Mouse (Mus musculus) R1 (cell line): ENCODE data around the gene Gm614.
A peak's percentile ranks its signal among the peaks of the same experiment; 100 is the strongest.

Experiments used
- DNase-seq: peaks from one replicate; pipeline ENCODE4 v3.0.0-alpha.2; 2018; ENCODE audit warnings: low read depth, low spot score

Gm614 gene

GRCm38 (mm10) chrX:101260441-101261325 is 3.1 kb downstream of the Gm614 start:
- peak; percentile 91 for DNase-seq

DNA sequence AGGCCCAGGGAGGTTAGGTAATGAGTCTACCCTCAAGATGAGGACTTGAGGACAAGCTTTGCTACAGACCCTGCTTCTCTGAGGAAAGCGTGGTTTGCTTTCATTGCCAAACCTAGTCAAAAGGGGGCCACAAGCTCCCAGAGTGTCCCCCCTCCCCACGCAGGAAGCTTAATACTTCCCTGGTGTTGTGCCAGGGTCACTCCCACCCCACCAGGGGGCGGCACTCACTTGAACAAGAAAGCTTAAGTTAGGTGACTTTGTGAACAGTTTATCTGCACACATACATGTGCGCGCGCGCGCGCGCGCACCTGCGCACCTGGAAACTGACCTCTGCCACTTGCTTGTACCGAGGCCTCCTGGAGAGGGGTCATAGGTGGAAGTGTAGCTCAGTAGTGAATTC is 7.2 kb downstream of the Gm614 start:
- DNase-seq = peak; percentile 47

GRCm38 (mm10) chrX:101254740-101255139 is 9.1 kb downstream of the Gm614 start:
- DNase-seq = peak; percentile 23

GRCm38 (mm10) chrX:101253952-101254729 is 9.7 kb downstream of the Gm614 start, which contains the start of gene Foxo4:
TSS of gene Foxo4 (plus strand) at chrX:101254528.
- peak; percentile 96 for DNase-seq

DNA sequence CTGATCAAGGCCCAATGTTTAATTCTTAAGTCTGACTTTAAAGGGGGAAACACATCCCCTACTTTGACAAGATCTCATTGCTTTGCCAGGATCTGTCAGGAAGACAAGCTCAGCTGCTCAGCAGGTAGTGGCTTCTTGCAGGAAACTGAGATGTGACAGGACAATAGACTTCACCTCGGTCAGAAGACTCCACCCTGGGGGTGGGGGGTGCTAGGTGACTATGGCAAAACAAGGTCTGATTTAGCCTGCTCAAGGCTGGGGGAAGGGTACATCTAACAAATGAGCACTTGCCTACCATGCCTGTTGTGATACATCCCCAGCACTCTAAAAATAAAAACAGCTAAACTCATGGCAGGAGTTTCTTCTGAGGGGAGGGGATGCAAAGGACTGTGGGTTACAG is 18.8 kb downstream of the Gm614 start:
- peak; percentile 91 for DNase-seq

DNA sequence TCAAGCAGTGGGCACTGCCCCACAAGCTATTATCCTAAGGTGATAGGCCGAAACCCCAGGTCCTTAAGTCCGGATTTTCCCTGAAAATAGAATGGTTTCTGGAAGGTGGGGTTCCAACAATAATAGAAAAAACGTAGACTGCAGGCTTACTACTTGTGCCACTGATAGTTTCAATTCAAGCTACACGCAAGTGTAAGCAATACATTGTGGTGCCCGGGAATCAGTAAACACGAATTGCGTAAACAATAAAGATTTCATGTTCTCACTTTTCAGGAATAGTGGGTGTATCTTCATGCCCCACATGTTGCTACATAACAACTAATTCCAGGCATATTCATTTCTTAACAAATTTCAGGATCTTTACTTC is 41.0 kb downstream of the Gm614 start:
- DNase-seq = no peak

DNA sequence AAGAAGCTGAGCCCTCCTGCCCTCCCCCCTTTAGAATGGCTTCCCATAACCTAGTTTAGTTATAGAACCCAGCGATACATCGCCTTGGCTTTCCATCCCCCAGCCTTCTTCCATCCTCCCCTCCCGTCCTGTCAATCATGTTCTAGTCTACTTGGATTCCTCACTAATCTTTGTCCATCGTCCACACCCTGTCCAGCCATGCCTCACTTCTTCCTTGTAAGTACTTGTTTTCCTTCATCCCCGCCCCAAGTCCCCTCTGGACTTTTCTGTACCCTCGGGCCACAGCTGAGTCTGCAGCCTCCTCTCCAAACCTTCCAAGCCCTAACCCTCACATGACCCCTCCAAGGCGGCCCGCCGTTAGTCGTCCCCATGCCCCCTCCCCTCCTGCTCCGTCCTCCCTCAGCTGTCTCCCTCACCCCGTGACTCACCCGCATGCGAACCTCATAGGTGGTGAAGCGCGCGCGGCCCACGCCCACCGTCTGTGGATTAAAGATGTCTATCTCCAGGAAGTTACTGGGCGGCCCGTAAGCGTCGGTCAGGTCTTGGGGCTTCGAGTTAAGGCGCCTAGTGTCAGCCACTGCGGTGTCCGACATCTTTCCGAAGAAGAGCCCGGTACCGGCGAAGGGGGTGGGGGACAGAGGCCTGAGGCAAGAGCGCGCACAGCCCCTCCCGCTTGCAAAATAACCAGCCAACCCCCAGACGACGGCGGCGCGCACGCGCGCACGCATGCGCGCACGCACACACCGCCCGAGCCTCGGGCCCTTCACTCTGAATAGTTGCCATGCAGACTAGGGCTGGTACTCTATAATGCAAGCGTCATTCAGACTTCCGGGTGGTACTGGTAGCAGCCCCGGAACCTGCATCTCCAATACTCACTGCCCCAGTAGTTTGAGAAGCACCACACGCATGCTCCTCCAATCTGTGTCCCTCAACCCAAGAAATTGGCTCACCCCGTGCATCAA is 41.7 kb downstream of the Gm614 start, which contains the start of gene Snx12:
Gene Snx12 (minus strand): TSS at position 730 of the 962 bp plus-strand sequence.
- peak; percentile 98 for DNase-seq
